Mouse (Mus musculus) midbrain, embryonic 14.5 days (tissue): Measurements from ENCODE around the gene Neurod2. TPM values are rescaled to one million over a fixed set of nuclear protein-coding genes. Genes with fewer than 3 reads are reported as not detected.

Experiments used
- ATAC-seq: fragments of 200-750 bp; cut with Nextera tagmentation; 2 replicates; pipeline ENCODE4 v1.8.0; 2017; ENCODE audit warnings: moderate number of reproducible peaks, moderate library complexity; ENCODE audit not compliant: low FRiP score, low TSS enrichment
- DNase-seq: peaks from one replicate; pipeline ENCODE4 v3.0.0-alpha.2; 2015
- H3K27ac ChIP-seq: fragments of 300-500 bp; sonication (generic); replicated peaks from 2 replicates; pipeline ENCODE4 v1.5.1; 2014; ENCODE audit warnings: mild to moderate bottlenecking, low read depth, low read length, moderate library complexity
- H3K27me3 ChIP-seq: fragments of 300-500 bp; sonication (generic); 2 replicates; pipeline ENCODE4 v1.6.1; 2014; ENCODE audit warnings: low read length, control low read depth, mixed read lengths; ENCODE audit not compliant: control insufficient read depth, insufficient read depth
- H3K36me3 ChIP-seq: fragments of 300-500 bp; sonication (generic); 2 replicates; pipeline ENCODE4 v1.6.1; 2014; ENCODE audit warnings: low read length, control low read depth; ENCODE audit not compliant: control insufficient read depth, insufficient read depth
- H3K4me1 ChIP-seq: fragments of 300-500 bp; sonication (generic); 2 replicates; pipeline ENCODE4 v1.6.1; 2014; ENCODE audit warnings: mild to moderate bottlenecking, antibody characterized with exemption, low read length, control low read depth; ENCODE audit not compliant: control insufficient read depth, insufficient read depth
- H3K4me2 ChIP-seq: fragments of 300-500 bp; sonication (generic); 2 replicates; pipeline ENCODE4 v1.6.1; 2014; ENCODE audit warnings: mild to moderate bottlenecking, low read length, moderate library complexity
- H3K4me3 ChIP-seq: fragments of 300-500 bp; sonication (generic); replicated peaks from 2 replicates; pipeline ENCODE4 v1.5.1; 2014; ENCODE audit warnings: low read depth, low read length
- H3K9ac ChIP-seq: fragments of 300-500 bp; sonication (generic); replicated peaks from 2 replicates; pipeline ENCODE4 v1.6.1; 2014; ENCODE audit warnings: mild to moderate bottlenecking, low read length, moderate library complexity
- H3K9me3 ChIP-seq: fragments of 300-500 bp; sonication (generic); 2 replicates; pipeline ENCODE4 v1.6.1; 2016; ENCODE audit warnings: low read length, control low read depth, mixed read lengths; ENCODE audit not compliant: control insufficient read depth
- WGBS: fragments of 180-500 bp; shearing (Covaris S2); extraction: QIAGEN DNeasy Blood & Tissue Kit; methylation state at CpG from one replicate; pipeline ENCODE4 v1.1.7; 2014; 5-methylcytosine and 5-hydroxymethylcytosine counted together
- polyA plus RNA-seq: library from polyadenylated mRNA; unstranded; fragments of >200 nt; fragmentation: Nextera tagmentation; extraction: Ambion mirVana; gene quantifications from 2 replicates; pipeline ENCODE4 v1.2.1, GENCODE M21; 2014

Gene Neurod2
- polyA plus RNA-seq, 1 experiment from 2014 or later: 10.9 TPM

DNA sequence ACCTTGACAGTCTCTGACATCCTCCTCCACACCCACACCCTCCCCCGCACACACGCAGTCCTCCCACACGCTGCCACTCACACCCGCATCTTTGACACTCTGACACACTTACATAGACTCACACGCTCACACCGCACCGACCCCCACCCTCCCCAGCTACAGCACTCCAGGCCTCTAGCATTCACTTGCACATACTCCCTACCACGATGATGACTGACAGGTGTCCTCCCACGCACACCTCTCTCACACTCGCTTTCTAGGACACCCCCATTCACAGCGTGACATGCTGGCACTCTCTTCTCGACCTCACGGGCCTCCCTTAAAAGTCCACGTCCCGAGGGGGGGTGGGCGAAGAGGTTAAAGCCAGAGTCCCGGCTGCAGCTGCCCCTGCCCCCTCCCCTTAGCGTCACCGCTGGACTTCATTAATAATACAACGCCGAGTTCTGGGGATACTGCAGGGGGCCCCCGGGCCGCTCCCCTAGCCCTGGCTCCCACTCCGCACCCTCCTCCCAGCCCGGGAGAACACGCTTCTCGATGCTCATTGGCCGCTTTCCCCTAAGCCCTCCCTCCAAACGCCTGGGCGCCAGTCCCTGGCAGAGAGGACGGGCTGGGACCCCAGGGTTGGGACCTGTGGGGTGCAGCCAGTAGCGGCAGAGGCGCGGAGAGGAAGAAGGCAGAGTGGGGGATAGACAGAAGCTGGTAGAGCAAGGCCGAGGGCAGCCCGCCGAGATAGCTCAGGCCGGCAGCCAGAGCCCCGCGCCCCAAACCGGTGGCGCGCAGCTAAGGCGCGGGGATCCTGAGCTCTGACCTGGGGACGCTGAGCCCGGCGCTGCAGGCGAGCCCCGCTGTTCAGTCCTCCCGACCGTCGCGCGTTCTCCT is 18.9 kb upstream of the Neurod2 start, which contains the start of gene Ppp1r1b:
Ppp1r1b (plus strand) TSS at position 322 of the 879 bp plus-strand sequence.
- Histone ChIP-seq H3K4me3 (peak within 1 kb of the TSS; percentile 43), H3K36me3 (no peaks in the 10 kb centered on the region), H3K4me1 (peaks cover 5% of the 10 kb centered on the region), H3K9ac (peak within 1 kb of the TSS; percentile 34), H3K9me3 (no peaks in the 10 kb centered on the region), H3K27ac (no peak within 1 kb of the TSS), H3K27me3 (peaks cover 68% of the 10 kb centered on the region), H3K4me2 (peak within 1 kb of the TSS; percentile 74)
- WGBS: under 1% methylated on average over 55 of the region's 55 CpGs
- ATAC-seq (peak; percentile 53; the same call in 1 of the 2 replicates), DNase-seq (peak; percentile 73)

- peak overlapping the region; percentile 43 for H3K4me3 ChIP-seq
- ATAC-seq: no peak
- H3K4me2 ChIP-seq: peak overlapping the region; percentile 74
- DNase-seq: no peak
- H3K9ac ChIP-seq: no peak overlapping the region
- H3K9me3 ChIP-seq: no peaks in the 10 kb centered on the region
- WGBS: 6% methylated on average over 10 of the region's 12 CpGs
- H3K27ac ChIP-seq: no peak overlapping the region
- no peaks in the 10 kb centered on the region for H3K36me3 ChIP-seq
- H3K4me1 ChIP-seq: peaks cover 5% of the 10 kb centered on the region
- H3K27me3 ChIP-seq: peaks cover 66% of the 10 kb centered on the region
These were observed 18.1 kb upstream of the Neurod2 start for GRCm38 (mm10) chr11:98347385-98348082.

DNA sequence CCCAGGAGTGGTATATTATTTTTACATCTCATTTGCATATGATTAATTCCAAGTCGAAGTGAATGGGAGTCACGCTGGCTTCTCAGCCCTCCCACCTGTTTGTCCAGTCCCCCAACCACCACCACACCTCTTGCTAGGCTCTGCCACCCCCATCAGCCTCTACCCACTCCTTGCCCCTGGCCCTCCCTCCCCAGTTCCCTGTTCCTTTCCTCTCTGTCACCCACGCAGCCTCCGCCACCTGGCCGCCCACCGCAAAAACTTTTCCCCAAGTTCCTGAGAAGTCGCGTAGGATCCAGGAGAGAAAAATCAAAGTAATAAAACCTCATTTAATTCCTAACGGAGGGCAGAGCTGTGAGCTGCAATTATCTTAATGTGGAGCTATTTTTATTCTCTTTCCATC is 16.7 kb upstream of the Neurod2 start:
- no peak for ATAC-seq
- H3K9ac ChIP-seq: no peak overlapping the region
- 5% methylated on average over 9 of the region's 9 CpGs for WGBS
- no peak overlapping the region for H3K4me3 ChIP-seq
- no peaks in the 10 kb centered on the region for H3K9me3 ChIP-seq
- H3K36me3 ChIP-seq: no peaks in the 10 kb centered on the region
- no peak overlapping the region for H3K27ac ChIP-seq
- no peak overlapping the region for H3K4me2 ChIP-seq
- peaks cover 66% of the 10 kb centered on the region for H3K27me3 ChIP-seq
- no peak for DNase-seq
- peaks cover 13% of the 10 kb centered on the region for H3K4me1 ChIP-seq

GRCm38 (mm10) chr11:98345253-98345652 is 15.8 kb upstream of the Neurod2 start:
- Histone ChIP-seq H3K4me2 (peak overlapping the region; percentile 35), H3K4me3 (no peak overlapping the region), H3K27ac (no peak overlapping the region), H3K9ac (no peak overlapping the region), H3K9me3 (no peaks in the 10 kb centered on the region), H3K36me3 (no peaks in the 10 kb centered on the region), H3K4me1 (peaks cover 13% of the 10 kb centered on the region), H3K27me3 (peaks cover 63% of the 10 kb centered on the region)
- 2% methylated on average over 14 of the region's 14 CpGs for WGBS
- no peak for ATAC-seq
- DNase-seq: peak; percentile 88

DNA sequence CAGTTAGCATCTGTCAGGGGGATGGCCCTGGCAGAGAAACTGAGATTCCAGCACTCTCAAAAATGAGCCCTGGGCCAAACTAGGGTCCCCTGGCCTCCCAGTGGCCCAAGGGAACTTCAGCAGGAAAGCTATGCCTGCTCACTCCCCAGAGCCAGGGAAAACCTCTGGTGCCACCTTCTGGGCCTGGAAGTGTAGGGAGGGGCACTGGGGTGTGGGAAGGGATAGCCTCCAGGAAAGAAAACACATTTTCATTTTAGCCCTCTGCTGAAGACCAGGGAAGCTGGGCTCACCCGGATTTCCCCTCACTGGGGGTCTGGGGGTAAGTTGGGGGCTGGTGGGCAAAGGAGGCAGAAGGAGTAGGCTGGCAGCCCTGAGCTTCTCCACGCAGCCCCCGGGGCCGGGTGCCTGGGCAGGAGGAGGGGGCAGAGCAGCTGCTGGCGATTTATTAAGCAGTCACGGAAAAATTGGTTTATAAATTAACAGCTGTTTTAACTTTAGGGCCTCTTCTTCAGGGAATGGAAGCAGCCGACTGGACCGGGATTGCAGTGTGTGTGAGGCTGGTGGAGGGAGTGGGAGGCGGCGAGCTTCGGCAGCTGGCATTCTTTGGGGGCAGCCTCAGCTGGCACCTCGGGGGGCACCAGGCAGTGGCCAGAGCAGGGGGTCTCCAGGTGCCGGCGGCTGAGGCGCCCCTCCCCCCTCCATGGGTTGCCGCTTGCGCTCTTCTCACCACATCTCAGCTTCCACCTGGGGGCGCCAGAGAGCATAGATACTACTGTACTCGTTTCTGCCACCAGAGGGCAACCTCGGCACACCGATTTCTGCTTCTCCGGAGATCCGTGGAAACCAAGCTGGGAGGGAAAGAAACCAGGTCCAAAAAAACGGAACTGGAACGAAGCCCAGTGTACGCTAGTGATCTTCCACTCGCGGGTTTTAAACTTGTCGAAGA is 12.8 kb upstream of the Neurod2 start:
- Histone ChIP-seq H3K4me3 (no peak overlapping the region), H3K27me3 (peaks cover 56% of the 10 kb centered on the region), H3K4me2 (peak overlapping the region; percentile 47), H3K27ac (peak overlapping the region; percentile 55; the same call in 1 of the 2 replicates), H3K9ac (no peak overlapping the region), H3K4me1 (peaks cover 24% of the 10 kb centered on the region), H3K9me3 (no peaks in the 10 kb centered on the region), H3K36me3 (no peaks in the 10 kb centered on the region)
- ATAC-seq (peak; percentile 38), DNase-seq (peak; percentile 95)
- WGBS: 1% methylated on average over 29 of the region's 29 CpGs

- H3K27ac ChIP-seq: no peak overlapping the region
- no peak overlapping the region for H3K4me3 ChIP-seq
- DNase-seq (no peak), ATAC-seq (no peak)
- no peak overlapping the region for H3K9ac ChIP-seq
- no peak overlapping the region for H3K4me2 ChIP-seq
- 56% methylated on average over 4 of the region's 4 CpGs for WGBS
- no peaks in the 10 kb centered on the region for H3K9me3 ChIP-seq
- no peaks in the 10 kb centered on the region for H3K36me3 ChIP-seq
- peaks cover 56% of the 10 kb centered on the region for H3K27me3 ChIP-seq
- peaks cover 24% of the 10 kb centered on the region for H3K4me1 ChIP-seq
These were observed 11.7 kb upstream of the Neurod2 start for GRCm38 (mm10) chr11:98341174-98341573.

GRCm38 (mm10) chr11:98340597-98340996 is 11.1 kb upstream of the Neurod2 start:
- Histone ChIP-seq H3K4me3 (no peak overlapping the region), H3K4me2 (no peak overlapping the region), H3K27ac (no peak overlapping the region), H3K27me3 (peaks cover 59% of the 10 kb centered on the region), H3K36me3 (no peaks in the 10 kb centered on the region), H3K4me1 (peaks cover 24% of the 10 kb centered on the region), H3K9me3 (no peaks in the 10 kb centered on the region), H3K9ac (no peak overlapping the region)
- 7% methylated on average over 4 of the region's 4 CpGs for WGBS
- no peak for DNase-seq
- no peak for ATAC-seq

DNA sequence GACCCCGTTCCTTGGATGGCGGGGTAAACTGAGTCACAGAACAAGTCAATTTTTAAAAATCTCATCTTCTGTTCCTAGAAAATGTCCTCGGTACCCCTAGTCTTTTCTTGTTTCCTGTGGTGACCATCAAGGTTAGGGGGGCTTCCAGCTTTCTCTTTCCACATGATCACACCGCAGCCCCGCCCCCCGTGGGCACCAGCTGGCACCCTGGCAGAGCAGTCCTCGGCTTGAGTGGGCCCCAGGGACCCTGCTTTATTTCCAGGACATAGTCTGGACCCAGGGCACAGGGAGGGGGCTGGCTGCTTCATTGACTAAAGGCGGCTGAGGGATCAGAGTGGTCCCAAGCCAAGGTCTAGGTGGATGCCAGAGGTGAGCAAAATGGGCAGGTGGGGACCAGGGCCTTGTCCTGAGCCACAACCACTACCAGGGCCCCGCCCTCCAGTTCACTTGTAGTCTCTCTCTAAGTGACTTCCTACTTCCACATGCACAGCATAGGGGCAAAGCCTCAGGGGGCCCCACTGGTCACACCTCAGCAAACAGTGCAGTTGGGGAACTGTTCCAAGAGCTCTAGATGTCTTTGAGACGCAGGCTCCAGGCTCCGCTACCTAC is 10.3 kb upstream of the Neurod2 start:
- WGBS: 7% methylated on average over 11 of the region's 11 CpGs
- DNase-seq (peak; percentile 40), ATAC-seq (no peak)
- H3K9ac ChIP-seq: peak overlapping the region; percentile 60
- peak overlapping the region; percentile 82 for H3K27ac ChIP-seq
- H3K4me2 ChIP-seq: peak overlapping the region; percentile 94
- no peaks in the 10 kb centered on the region for H3K36me3 ChIP-seq
- peaks cover 67% of the 10 kb centered on the region for H3K27me3 ChIP-seq
- peaks cover 24% of the 10 kb centered on the region for H3K4me1 ChIP-seq
- no peaks in the 10 kb centered on the region for H3K9me3 ChIP-seq
- H3K4me3 ChIP-seq: peak overlapping the region; percentile 47
